Mouse (Mus musculus): ENCODE measurements at regions not wholly inside any gene's neighbourhood (a gene's known extent, or its start where the extent isn't known, plus 50 kb on each side); places are given as distances from the start of the nearest gene placed in this dataset.

DNA sequence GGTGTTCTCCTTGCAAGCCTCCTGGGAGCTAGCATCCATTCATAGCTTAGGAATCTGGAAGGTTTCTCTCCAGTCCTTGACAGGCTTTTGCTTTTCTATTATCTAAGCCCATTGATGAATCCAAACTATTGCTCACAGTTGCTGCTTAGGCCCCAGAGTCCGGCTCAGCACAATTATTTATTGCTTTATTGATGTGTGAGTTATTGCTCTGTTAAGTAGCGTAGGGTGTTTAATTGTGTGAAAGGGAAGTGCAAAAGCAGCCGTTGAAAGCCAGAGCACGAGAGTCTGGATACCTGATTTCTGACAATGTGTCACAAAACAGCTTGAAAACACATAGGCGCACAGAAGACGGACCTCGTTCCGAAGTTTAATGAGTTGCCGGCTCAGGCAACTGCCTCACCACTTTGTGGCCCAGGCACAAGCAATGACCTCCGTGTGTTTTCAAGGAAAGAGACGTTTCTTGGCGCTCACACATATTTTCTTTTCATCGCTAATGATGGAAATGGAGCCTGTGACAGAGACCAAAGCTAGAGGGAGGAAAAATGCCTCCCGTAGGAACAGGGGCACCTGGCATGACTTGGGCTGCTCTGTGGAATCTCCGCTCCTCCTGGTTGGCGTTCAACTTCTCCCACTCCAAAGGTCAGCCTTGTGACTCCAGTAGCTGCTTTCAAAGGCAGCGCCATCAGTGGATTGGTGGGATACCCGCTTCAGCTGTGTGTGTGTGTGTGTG is 66.6 kb upstream of the Arid5b start:
- ATAC-seq (replicated peaks in 1 of 2; ENCODE audit: insufficient read depth in 1 of 2, low FRiP score in 2 of 2, low TSS enrichment in 1 of 2, low read depth in 1 of 2, poor library complexity in 2 of 2, severe bottlenecking in 2 of 2): no peak

DNA sequence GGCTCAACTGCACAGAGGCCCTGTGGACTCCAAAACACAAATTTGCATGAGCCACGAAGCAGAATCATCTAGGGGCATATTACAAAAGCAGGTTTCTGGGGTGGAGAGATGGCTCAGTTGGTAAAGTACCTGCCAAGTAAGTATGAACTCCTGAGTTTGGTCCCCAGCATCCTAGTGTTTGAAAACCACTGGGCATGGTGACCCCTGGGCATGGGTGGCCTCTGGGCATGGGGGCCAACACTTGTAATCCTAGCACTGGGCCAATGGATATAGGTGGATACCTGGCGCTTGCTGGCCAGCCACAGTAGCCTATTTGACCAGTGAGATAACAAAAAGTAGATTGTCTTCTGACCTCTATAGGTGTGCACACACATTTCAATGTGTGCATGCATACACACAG is 65.7 kb upstream of the Arid5b start:
- ATAC-seq (replicated peaks in 1 of 2; ENCODE audit: insufficient read depth in 1 of 2, low FRiP score in 2 of 2, low TSS enrichment in 1 of 2, low read depth in 1 of 2, poor library complexity in 2 of 2, severe bottlenecking in 2 of 2): no peak

DNA sequence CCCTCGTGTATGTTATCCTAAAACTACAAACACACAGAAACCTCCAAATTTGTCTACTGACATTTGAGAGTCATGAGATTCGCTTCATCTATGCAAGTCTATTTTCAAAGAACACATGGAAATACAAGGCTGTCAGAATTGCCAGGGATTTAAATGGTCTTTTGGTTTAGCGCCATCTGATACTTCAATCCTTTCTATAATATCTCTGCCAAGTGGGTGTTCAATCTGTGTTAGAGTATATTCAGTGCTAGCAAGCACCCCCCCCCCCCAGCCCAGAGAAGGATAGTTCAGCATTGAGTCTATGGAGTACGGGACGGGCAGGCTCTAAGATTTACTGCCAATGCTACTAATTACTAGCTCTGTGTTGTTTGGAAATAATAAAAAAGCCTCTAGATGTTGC is 55.5 kb upstream of the Arid5b start:
- ATAC-seq (replicated peaks in 1 of 2; ENCODE audit: insufficient read depth in 1 of 2, low FRiP score in 2 of 2, low TSS enrichment in 1 of 2, low read depth in 1 of 2, poor library complexity in 2 of 2, severe bottlenecking in 2 of 2): no peak

Measured in hematopoietic stem cell, adult 5-6 weeks (primary cell).